Mouse (Mus musculus): ENCODE measurements around the gene Tmem110.

Tmem110 gene

GRCm38 (mm10) chr14:30865311-30865710 is 39.9 kb downstream of the Tmem110 start:
- no peak for DNase-seq

GRCm38 (mm10) chr14:30867042-30867441 is 41.7 kb downstream of the Tmem110 start:
- peak; percentile 86 to 89 for DNase-seq

GRCm38 (mm10) chr14:30868826-30869225 is 43.4 kb downstream of the Tmem110 start:
- DNase-seq, result no peak

GRCm38 (mm10) chr14:30869391-30869801 is 44.0 kb downstream of the Tmem110 start:
- DNase-seq, result no peak

- peak; percentile 62 to 69 for DNase-seq
Measured at GRCm38 (mm10) chr14:30870206-30871147, 45.1 kb downstream of the Tmem110 start.

GRCm38 (mm10) chr14:30874095-30874700 is 48.8 kb downstream of the Tmem110 start:
- DNase-seq, result peak; percentile 36 to 54

GRCm38 (mm10) chr14:30875130-30875865 is 49.9 kb downstream of the Tmem110 start:
- DNase-seq, result peak in 1 of 2 experiments; percentile 45

GRCm38 (mm10) chr14:30875955-30876354 is 50.6 kb downstream of the Tmem110 start:
- DNase-seq, result peak; percentile 54 to 70

- no peak for DNase-seq
Measured at GRCm38 (mm10) chr14:30876451-30876850, 51.1 kb downstream of the Tmem110 start.

GRCm38 (mm10) chr14:30877827-30878226 is 52.4 kb downstream of the Tmem110 start:
- no peak for DNase-seq

GRCm38 (mm10) chr14:30878958-30879571 is 53.7 kb downstream of the Tmem110 start, which contains the start of gene Mustn1:
Gene Mustn1 (plus strand): TSS chr14:30879200.
- DNase-seq, result peak; percentile 34 to 55

GRCm38 (mm10) chr14:30879794-30880193 is 54.4 kb downstream of the Tmem110 start:
- DNase-seq, result peak in 1 of 2 experiments; percentile 47

GRCm38 (mm10) chr14:30880251-30880650 is 54.9 kb downstream of the Tmem110 start:
- no peak for DNase-seq

GRCm38 (mm10) chr14:30880811-30881717 is 55.7 kb downstream of the Tmem110 start:
- DNase-seq, result peak; percentile 84 to 85

GRCm38 (mm10) chr14:30881718-30882108 is 56.3 kb downstream of the Tmem110 start:
- DNase-seq, result no peak

- no peak for DNase-seq
Measured at GRCm38 (mm10) chr14:30885298-30885697, 59.9 kb downstream of the Tmem110 start.

GRCm38 (mm10) chr14:30886204-30886603 is 60.8 kb downstream of the Tmem110 start, which contains the start of gene Itih4:
Gene Itih4 (plus strand): TSS chr14:30886476.
- no peak for DNase-seq

GRCm38 (mm10) chr14:30888271-30888732 is 62.9 kb downstream of the Tmem110 start:
- DNase-seq, result peak; percentile 69 to 77

- DNase-seq, result no peak
Measured at GRCm38 (mm10) chr14:30899972-30900371, 74.6 kb downstream of the Tmem110 start.

GRCm38 (mm10) chr14:30902628-30903027 is 77.2 kb downstream of the Tmem110 start:
- DNase-seq, result no peak

- no peak for DNase-seq
Measured at GRCm38 (mm10) chr14:30903036-30903435, 77.6 kb downstream of the Tmem110 start.

Measured in kidney, postnatal 4 days (tissue).